Mouse (Mus musculus) kidney, adult 9 months (tissue): ENCODE results near the gene Sos1.

Source experiments
- DNase-seq: peaks from one replicate; pipeline ENCODE4 v3.0.0; 2022

Sos1 gene

DNA sequence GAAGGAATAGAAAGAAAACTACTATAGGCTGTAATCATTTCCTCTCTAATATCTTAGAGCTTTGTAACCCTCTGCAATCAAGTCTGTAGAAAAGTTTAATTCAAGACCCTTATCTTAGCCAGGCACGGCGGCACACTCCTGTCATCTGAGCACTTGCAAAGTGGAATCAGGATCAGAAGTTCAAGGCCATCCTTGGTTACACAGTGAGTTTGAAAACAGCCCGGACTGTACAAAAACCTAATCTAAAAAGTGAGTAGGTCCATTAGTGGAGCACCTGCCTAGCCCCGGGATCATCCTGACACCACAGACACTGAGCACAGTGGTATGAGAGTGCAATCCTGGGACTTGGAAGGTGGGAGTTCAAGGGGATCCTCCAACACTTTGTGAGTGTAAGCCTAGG, 12.6 kb upstream of the Sos1 start:
- DNase-seq: no peak

- no peak for DNase-seq
These were observed 12.0 kb upstream of the Sos1 start for GRCm38 (mm10) chr17:80492274-80492673.

- DNase-seq: no peak
These were observed 9.9 kb upstream of the Sos1 start for GRCm38 (mm10) chr17:80490166-80490565.

- no peak for DNase-seq
These were observed 8.7 kb upstream of the Sos1 start for GRCm38 (mm10) chr17:80488918-80489317.

GRCm38 (mm10) chr17:80485160-80485559, 4.9 kb upstream of the Sos1 start:
- no peak for DNase-seq

DNA sequence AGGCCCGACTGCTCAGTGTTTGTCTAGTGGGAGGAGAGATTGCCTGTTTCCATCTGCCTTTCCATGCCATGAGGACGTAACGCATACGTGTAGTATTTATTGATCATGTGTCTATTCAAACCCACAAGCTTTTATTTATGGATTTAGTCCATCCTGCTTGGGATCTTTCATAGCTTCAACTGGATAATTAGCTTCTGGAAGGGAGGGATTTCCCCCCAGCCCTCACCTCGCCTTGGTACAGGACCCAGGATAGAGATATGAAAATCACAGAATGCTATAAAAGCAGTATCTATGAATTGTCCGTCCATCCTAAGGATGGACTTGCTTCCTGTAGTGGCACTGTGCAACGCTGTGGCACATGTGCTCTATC, 587 bp upstream of the Sos1 start:
- DNase-seq: no peak

DNA sequence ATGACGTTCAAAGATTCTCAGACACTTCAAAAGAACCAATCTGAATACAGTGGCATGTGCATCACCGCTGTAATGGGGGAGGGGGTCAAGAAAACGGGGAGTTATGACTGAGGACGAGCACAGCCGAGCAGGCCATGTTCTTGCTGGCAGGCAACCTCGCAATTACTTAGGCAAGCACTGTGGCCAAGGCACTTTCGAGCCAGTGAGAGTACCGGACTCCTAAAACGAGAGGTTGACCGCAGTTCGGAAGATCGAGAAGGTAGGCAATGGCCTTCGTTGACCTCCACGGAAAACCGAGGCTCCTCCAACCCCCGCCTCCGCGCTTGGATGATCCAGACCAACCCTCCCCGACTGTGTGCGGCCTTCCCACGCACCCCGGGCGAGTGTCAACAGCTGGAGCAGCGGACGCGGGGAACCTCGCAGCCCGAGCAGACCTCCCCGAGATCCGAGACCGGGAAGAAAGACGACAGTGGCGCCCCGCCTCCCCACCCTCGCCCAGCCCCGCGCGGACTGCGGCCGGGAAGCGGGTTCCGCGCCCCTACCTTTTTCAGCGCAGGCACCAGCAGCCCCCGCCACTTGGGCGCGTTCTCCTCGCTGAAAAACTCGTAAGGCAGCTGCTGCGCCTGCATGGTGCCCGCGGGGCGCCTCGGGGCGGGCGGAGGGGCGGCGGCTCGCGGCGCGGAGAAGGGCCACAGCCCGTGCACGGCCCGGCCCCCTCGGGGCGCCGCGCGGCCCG, 790 bp downstream of the Sos1 start:
- DNase-seq: peak; percentile 56

- no peak for DNase-seq
These were observed 2.6 kb downstream of the Sos1 start for GRCm38 (mm10) chr17:80477679-80478078.

GRCm38 (mm10) chr17:80476496-80476895, 3.8 kb downstream of the Sos1 start:
- no peak for DNase-seq

DNA sequence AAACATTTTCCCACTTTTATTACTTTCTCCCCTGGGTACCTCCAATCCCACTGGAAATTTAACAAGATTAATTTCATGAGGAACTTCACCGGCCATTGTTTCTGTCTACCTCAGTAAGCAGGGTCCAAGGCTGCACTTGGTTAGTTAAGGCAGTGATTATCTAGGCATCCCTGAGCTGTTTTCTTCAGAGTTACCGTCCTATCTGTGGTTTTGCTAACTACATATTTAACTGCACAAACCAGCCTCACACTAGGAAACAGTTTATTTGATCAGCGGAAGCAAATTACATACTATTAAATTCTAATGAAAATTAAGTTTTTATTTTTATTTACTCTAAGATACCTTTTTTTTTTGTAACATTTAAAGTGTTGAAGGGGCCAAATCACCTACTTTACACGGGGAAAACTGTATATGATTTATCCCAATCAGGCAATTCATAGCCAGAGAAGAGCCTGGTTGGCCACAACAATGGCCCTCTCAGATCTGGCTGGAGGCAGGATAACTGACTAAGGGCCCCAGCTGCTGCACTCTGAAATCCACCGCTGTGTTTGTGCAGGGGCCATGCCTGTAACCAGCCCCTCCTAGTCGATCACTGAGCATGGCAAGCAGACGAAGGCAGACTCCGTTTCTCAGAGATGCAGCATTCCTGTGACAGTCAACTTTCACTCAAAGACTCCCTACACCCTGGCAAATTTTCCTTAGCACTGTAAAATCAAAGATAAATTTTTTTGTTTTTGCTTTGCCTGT, 9.0 kb downstream of the Sos1 start:
- DNase-seq: no peak

- DNase-seq: peak; percentile 78
These were observed 11.8 kb downstream of the Sos1 start for GRCm38 (mm10) chr17:80468417-80468894.

DNA sequence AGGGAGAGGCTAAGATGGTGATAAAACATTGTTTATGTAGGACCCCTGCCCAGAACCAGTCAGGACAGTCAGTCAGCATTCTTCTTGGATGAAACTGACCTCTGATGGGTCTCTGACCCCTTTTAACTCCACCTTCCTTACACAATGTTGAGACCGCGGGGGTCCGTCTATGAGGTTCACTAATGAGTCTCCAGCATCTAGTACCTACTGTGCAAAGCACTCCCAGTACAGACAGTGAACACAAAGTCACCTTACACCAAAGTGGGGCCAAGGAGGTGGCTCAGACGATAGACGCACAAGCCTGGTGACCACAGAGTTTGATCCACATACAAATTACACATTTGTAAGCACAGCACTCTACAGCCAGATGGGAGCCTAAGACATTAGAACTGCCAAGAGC, 20.0 kb downstream of the Sos1 start:
- DNase-seq: no peak

- DNase-seq: peak; percentile 68
These were observed 24.6 kb downstream of the Sos1 start for GRCm38 (mm10) chr17:80455648-80456047.

DNA sequence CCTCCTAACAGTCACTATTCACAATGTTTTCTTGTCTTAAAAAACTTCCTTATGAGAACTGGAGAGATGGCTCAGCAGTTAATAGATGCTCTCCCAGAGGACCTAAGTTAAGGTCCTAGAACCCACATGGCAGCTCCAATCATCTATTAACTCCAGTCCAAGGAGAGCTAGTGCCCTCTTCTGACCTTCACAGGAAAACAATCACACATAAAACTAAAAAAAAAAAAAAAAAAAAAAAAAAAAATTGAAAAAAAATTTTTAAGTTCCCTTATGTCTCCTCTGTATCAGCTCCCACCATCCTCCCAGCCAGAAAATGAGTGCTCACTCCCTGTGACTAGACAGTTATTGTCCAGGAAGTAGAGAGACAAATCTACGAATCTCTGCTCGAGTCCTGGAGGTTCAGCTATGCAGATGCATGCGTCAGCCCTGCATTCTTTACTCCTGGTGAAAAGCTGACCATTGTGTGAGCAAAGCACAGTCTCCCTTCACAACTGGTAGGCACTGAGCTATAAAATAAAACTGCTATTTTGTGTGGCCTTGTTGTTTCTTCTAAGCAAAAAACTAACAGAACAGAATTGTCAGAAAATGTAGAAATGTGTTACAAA, 29.7 kb downstream of the Sos1 start:
- no peak for DNase-seq

GRCm38 (mm10) chr17:80446470-80446869, 33.8 kb downstream of the Sos1 start:
- no peak for DNase-seq

DNA sequence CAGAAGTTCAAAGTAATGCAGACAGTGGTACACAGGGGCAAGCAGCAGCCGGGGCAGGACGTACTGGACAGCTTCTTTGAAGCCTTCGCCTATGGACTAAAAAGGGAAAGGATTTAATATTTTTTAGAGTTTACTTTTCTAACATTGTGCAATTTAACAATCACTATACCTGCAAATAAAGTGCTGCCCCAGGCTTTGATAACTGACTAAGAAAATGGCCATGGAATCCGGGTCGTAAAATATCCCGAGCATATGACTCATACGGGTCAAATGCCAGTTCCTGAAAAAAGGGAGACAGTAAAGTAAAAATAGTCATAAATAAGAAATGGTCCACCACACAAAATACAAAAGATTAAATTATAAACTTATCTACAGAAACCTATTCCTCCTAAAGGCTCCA, 34.8 kb downstream of the Sos1 start:
- no peak for DNase-seq

GRCm38 (mm10) chr17:80435680-80436079, 44.6 kb downstream of the Sos1 start:
- DNase-seq: no peak

DNA sequence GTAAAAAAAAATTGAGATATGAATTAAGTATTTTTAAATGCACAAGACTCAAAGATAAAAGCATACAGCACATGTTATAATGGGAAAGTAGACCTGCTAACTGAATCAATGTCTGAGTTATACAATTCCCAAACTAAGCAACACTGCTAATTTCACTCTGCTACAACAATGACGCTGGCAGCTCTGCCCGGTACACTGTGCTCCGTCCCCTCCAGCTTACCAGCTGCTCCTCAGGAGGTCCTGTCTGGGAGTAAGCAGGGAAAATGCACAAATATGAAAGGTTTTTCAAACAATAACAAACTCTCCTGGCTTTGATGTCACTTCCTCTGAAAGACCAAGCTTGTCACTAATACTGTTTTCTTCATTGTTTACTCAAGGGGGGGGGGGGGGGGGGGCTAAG, 45.8 kb downstream of the Sos1 start:
- peak; percentile 21 for DNase-seq

DNA sequence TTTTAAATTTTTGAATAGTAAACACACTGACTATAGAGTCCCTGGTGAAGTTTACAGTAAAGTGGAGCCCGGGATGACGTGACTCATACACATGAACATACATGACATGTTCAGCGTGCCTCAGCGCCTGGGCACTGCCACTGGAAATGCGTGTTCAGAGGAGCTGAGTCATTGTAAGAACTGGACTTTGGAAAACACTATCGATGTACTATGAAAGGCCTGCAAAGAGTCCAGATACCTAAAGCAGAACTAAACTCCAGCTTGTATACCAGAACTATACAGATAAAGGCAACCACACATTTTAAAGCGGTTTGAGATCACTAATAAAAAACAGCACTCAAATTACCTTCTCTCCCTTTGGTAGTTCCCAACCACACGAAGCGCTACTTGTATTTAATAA, 48.3 kb downstream of the Sos1 start:
- DNase-seq: no peak

- DNase-seq: peak; percentile 37
These were observed 52.3 kb downstream of the Sos1 start for GRCm38 (mm10) chr17:80427966-80428365.

GRCm38 (mm10) chr17:80426901-80427300, 53.4 kb downstream of the Sos1 start:
- peak; percentile 19 for DNase-seq

DNA sequence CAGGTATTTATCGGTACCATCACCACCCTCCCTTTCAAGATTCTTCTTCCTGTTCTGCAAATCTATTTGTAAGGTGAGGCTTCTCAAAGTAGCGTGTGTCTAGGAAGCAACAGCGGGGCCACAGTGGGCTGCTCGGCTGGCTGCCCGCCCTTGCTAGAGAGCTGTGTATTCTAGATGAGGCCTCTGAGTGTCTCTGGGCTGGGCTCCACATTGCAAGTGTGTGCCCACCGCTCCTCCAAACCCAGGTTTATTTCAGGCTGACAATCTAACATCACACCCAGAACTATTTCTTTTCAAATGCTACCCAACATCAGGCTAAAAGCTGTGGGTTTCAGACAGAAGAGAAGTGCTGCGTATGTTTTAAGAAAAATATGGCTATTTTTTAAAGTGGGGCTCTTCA, 54.1 kb downstream of the Sos1 start:
- DNase-seq: no peak

DNA sequence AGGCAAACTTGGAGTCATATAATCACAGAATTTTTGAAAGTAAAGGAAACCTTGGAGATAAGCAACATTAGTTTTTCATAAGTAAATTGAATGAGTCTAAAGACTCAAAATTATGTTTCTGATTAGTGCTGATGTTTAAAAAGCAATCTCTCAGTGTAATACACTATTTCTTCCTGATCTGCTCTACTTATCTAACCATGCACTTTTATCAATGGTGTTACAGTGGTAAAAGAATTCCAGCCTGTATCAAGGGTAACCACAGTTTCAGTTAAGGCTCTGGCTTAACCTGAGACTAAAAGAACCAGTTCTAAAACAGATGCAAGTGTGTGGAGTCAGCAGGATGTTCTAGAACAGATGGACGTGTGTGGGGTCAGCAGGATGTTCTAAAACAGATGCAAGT, 59.3 kb downstream of the Sos1 start:
- DNase-seq: no peak

DNA sequence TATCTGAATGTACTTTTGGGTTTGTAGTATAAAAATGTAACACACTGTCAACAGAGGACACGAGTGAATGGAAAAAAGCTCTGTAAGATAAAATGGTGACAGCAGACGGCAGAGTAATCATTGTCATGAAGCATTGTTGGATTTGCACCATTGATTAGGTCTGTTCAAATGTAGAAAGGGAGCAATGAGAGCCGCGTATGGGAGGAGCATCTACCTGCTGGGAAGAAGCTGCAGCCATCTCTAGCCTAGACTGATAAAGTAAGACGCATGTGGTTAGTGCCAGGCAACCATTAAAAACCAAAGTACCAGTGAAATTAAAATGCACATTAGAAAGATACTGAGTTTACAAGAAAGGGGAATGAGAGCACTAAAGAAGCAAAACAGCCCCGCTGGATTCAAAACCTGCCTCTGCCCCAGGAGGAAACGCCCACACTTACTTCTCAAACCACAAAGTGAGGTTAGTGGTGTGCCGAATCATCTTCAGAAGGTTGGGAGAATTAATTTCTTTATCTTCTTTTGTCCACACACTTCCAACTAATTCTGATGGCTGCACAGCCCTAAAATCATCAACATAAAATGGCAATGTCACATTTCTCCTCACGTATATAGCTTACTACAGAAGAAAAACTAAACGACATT, 61.6 kb downstream of the Sos1 start:
- DNase-seq: no peak
